Mouse (Mus musculus): Measurements from ENCODE around the gene Cenpb.

Cenpb gene

DNA sequence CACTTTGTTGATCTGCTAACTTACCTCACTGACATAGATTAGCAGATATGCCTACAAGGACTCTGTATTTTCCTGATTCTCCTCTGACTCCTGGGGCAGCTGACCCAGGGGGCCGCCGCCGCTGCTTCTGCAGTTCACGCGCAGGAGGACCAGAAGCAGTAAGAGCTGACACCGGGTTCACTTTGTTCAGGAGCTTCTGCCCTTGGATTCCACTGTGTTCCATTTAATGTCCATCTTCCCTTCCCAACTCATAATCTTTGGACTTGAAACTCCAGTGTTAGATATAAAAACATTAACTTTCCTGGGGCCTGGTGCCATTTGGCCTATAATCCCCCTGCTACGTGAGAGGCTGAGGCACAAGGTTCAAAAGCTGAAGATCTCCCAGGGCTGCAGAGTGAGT is 15.9 kb downstream of the Cenpb start:
- peak; percentile 83 to 89 for DNase-seq

GRCm38 (mm10) chr2:131160671-131161111 is 19.2 kb downstream of the Cenpb start:
- peak; percentile 39 to 49 for DNase-seq

GRCm38 (mm10) chr2:131159938-131160581 is 19.8 kb downstream of the Cenpb start, which contains the start of gene 1700037H04Rik:
Gene 1700037H04Rik, minus strand, starts transcription at chr2:131160081.
- DNase-seq, result peak; percentile 97

DNA sequence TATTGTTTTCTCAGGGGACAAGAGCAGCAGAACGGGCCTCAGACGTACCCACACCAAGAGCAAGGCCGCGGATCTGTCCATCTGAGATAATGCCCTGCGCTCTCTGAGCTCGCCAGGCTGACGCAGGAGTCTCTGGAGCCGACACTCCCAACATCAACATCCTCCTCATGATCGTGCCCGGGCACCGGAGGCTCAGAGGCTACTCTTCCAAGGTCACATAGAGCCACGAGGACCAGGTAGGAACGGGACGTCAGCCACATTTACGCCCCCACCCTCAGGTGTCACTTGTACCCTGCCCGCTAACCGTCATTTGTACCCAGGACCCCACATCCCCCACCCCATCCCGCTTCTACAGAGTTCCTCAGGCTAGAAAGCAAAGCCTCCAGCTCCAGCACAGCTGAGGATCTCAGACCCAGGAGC is 20.4 kb downstream of the Cenpb start:
- no peak for DNase-seq

DNA sequence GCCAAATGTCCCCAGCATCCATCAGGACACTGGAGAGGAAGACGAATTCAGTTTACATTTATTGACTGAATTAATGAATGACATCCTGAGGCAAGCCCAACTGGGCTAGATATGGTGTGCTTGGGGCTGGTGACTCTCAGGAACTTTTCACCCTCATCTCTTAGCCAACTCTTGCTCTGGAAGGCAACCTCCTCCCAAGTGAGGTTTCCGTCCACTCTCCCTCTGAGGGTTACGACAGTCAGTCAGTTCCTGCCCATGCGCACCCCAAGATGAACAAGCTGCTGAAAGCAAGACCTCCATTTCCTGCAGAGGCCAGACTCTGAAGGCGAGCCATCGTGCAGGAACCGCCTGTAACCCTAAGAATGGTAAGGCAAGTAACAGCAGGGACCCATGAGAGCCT is 22.9 kb downstream of the Cenpb start:
- DNase-seq, result no peak

- DNase-seq, result no peak
Measured at GRCm38 (mm10) chr2:131154036-131154435, 25.8 kb downstream of the Cenpb start.

- no peak for DNase-seq
Measured at GRCm38 (mm10) chr2:131152166-131152730, 27.6 kb downstream of the Cenpb start.

- DNase-seq, result no peak
Measured at GRCm38 (mm10) chr2:131149254-131149578, 30.7 kb downstream of the Cenpb start.

DNA sequence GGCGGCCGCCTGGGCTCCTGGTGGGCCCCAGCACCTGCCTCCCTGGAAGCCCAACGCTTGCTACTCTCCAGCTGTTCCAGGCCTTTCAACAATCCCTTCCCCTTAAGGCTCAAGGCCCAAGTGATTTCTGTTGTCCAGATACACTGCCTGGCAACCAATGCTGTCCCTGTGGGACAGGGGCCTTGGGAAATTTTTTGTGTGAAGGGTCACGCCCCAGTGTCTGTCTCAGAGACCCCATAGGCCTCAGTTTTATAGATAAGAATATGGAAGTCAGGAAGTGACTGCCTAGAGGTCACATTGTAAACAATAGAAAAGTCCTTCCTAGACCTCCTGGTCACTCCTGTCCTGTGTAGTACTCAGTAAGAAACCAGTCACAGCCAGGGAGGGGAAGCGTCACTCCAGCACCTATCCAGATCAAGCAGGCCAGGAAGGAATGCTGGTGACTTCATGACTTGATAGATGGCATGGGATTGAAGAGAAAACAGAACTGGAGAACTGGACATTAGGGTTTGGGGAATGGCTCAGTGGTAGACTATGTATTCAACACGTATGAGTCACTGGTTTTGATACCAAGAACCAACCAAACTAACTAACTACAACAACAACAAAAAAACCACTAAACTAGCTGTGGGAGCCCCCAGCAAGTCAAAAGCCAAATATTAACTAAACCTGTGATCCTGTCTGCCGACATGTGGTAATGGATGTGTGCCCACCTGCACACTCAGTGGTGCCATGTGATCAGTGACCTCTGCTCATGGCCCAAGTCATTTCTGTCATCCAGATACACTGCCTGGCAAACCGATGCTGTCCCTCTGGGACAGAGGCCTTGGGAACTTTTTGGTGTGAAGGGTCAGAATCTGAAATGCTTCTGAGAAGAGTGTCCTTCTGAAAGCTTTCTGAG is 31.3 kb downstream of the Cenpb start:
- DNase-seq, result no peak

DNA sequence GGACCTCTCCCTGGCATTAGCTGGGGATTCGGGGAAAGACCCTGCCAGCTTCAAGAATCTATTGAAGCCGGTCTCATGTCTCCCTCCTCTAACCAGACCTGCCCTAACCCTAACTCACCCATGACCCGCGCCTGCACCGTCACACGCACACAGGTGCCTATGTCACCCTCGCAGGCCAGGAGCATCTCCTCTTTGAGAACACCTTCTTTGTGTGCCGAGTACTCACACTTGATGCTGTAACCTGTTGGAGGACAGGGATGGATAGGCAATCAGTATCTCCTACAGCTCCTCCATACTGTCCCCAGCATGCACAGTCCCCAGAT is 32.9 kb downstream of the Cenpb start:
- no peak for DNase-seq

DNA sequence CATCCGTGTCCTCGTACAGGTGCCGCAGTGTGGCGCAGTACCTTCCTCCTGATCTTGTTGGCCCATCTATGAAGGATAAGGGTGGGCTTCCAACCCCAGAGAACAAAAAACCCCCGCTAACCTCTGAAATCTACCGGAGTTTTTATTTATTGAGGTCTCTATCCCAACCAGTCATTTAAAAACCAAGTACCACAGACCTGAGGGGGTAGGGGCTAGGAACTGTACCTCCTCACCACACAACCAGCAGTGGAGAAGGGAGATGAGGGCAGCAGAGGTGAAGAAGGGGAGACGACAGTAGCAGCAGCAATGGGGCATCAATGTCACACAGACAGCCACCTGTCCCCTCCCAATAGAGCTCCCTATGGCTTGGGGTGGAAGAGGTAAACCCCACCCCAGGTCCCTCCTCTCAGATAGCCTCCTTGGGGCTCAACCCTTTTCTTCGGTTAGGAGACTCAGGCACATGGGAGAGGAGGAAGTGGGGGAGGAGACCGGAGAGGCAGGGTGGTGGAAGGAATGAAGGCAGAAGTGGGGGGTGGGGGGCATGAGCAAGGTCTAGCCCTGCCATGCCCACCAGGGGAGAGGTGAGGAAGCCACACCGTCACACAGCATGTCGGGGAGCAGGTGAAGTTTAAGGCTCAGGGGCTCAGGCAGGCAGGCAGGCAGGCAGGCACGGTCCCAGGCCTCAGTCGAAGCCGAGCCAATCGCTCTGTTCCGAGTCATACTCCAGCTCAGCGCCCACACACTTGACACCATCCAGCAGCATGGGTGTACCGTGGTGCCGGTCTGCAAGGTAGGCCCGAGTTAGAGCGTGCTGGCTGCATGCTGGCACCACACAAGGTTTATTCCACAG is 33.4 kb downstream of the Cenpb start:
- DNase-seq, result no peak

DNA sequence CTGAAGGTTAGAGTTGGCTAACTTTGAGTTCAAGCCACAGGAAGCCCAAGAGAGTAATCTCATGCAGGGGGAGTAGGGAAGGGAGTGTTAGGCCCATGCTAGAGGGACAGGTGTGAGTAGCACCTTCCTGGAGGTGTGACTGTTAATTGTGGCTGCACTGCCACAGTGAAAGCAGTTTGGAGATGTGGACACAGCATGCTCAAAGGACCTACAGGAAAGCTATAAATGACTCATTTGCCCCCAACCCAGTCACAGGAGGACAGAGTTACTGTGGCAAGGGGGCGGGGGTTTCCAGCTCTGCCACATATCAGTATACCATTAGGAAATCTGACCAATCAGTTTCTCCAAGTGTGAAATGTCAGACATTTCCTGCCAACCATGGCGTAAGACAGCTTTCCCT is 34.3 kb downstream of the Cenpb start:
- DNase-seq, result no peak

DNA sequence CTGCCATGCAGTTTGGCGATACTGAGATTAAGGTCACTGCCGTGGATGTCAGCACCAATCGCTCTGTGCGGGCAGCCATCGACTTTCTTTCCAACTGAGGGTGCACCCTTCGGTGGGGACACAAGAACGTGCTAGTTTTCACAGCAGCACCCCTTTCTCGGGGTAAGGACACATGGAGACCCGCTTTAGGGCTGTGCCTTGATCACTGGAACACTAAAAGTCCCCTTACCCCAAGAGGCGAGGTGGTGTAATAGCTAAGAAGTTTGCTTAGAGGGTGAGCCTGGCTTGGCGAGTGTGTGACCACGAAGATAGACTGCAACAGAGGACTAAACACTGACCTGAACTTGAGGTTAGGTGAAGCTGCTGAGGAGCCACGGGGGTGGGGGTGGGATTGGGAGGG is 34.7 kb downstream of the Cenpb start:
- DNase-seq, result no peak

DNA sequence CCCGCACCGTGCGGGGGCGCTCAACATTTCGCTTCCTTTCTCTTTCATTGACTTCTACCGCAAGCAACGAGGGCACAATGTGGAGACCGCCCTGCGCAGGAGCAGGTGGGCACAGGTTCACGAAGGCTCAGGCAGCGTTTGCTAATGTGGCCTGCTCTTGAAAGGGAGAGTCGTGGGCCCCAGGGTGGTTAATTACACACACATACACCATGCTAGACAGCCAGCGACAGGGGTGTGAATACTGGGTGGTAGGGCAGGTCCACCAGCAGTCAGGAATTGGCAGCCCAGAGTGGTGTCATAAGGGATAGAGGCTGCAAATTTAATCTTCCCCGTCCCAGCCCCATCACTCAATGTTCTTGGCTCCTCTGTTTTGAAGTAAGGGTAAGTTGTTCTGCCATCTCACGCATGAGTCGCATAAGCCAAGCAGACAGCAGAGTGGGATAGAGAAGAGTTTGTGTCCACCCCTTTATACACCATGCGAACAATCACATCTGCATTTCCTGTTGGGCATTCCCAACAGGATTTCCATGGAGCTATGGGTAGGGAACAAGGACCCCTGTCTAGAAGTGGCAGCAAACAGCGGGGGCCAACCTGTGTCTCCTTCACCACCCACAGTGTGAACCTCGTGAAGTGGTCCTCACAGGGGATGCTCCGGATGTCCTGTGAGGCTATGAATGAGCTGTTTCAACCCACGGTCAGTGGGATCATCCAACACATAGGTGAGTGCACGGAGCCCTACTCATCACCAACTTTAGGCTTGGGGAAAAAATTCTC is 36.7 kb downstream of the Cenpb start:
- no peak for DNase-seq

- DNase-seq, result peak; percentile 61 to 76
Measured at GRCm38 (mm10) chr2:131142592-131142991, 37.3 kb downstream of the Cenpb start.

GRCm38 (mm10) chr2:131141336-131141986 is 38.4 kb downstream of the Cenpb start:
- DNase-seq, result no peak

GRCm38 (mm10) chr2:131140533-131140905 is 39.3 kb downstream of the Cenpb start:
- DNase-seq, result no peak

DNA sequence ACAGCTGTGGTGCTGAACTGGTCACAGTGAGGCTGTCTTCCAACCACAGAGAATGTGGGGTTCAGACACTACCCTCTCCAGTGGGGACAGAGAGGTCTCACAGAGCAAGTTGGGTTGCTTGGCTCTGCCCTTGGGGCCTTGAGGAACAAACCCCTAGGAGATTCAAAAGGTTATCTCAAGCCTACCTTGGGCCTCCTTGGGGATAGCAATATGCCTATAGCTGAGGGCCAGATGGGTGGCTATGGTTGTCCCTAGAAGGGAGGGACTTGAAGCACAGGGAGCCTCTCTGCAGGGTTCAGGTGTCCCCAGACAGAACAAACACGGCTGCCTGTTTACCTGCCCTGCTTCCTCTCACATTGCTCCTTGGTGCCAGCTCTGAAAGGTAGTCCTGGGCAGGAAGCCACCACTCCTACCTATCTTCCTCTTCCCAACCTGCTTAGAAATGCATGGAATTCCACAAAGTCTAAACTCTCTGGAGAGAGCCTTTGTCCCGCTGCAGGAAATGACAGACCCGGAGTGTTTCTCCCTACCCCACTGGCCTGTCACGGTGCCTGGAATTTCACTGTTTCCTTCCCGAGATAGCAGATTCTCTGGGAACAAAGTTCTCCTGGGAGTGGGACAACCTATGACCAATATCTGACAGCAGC is 39.9 kb downstream of the Cenpb start:
- DNase-seq, result peak; percentile 26 to 48

DNA sequence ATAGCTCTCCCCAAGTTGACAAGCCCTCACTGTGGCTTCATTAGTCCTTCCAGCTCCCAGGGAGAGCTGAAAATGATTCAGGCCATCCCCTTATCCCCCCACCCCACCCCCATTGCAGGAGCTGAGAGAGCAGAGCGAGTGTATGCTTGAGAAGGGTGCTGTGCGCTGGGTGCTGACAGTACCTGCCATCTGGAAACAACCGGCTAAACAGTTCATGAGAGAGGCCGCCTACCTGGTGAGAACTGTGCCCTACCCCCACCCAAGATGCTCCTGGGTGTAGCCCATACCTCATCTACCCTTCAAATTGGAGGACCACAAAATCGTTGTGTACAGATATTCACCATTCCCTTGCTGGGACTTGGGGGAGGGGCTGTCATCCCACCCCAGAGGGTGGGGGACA is 40.6 kb downstream of the Cenpb start:
- DNase-seq, result no peak

DNA sequence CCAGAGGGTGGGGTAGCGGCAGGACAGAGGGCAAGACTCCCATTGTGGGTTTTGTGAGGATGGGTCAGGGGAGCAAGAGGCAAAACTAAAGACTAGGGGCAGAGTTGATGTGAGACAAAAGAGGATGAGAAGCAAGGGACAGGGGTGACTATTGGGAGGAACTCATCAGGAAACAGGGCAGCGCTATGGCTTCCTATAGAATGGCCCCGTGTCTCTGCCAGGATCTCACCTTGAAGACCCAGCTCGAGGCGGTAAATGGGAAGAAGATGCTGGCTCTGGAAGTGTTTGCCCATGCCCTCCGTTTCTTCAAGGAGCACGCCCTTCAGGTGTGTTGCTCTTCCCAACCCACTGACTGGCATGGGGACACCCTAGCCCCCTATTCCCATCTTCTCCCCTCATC is 41.1 kb downstream of the Cenpb start:
- DNase-seq, result peak in 1 of 2 experiments; percentile 0

DNA sequence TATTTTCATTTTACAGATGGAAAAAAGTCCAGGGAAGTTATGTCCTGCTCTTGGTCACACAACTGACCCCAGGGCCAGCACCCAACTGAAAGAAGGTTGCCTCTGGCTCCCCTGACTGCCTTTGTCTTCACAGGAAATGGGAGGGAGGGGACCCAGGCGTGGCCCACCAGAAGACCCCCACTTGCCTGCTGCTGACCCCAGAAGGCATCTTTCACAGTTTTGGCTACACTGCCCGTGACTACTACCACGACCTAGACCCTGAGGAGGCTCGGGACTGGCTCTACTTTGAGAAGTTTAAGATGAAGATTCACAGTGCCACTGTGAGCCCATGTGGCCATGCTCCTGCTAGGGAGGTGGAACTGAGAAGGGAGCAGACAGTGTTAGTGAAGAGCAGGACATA is 41.6 kb downstream of the Cenpb start:
- DNase-seq, result peak in 1 of 2 experiments; percentile 0

All from kidney, adult 8-10 months (tissue).